Mouse (Mus musculus) heart, adult 9 months (tissue): ENCODE data around the gene Dthd1.

Source experiments
- DNase-seq, 2 experiments: peaks; one replicate each; pipeline ENCODE4 v3.0.0; 2022; ENCODE audit warnings: low spot score in 2 of 2

Dthd1 gene

GRCm38 (mm10) chr5:62864348-62864747, 50.7 kb downstream of the Dthd1 start:
- DNase-seq = no peak

- no peak for DNase-seq
Measured at GRCm38 (mm10) chr5:62867003-62867402, 53.4 kb downstream of the Dthd1 start.

GRCm38 (mm10) chr5:62879530-62879929, 65.9 kb downstream of the Dthd1 start:
- DNase-seq = no peak

GRCm38 (mm10) chr5:62895326-62895725, 81.7 kb downstream of the Dthd1 start:
- no peak for DNase-seq

- no peak for DNase-seq
Measured at GRCm38 (mm10) chr5:62906954-62907353, 93.3 kb downstream of the Dthd1 start.

GRCm38 (mm10) chr5:62909074-62909473, 95.5 kb downstream of the Dthd1 start:
- no peak for DNase-seq

GRCm38 (mm10) chr5:62924616-62925015, 111.0 kb downstream of the Dthd1 start:
- no peak for DNase-seq
